Mouse (Mus musculus) hindbrain, embryonic 13.5 days (tissue): ENCODE measurements around the gene Ly6g5b. TPM values are rescaled to one million over a fixed set of nuclear protein-coding genes. Genes with fewer than 3 reads are reported as not detected.

Experiments
- ATAC-seq: fragments of 200-750 bp; cut with Nextera tagmentation; 2 replicates; pipeline ENCODE4 v1.8.0; 2017; ENCODE audit warnings: moderate TSS enrichment; ENCODE audit not compliant: low FRiP score
- H3K27ac ChIP-seq: fragments of 300-500 bp; sonication (generic); 2 replicates; pipeline ENCODE4 v1.5.1; 2015; ENCODE audit warnings: inconsistent platforms, mild to moderate bottlenecking, moderate library complexity
- H3K27me3 ChIP-seq: fragments of 300-500 bp; sonication (generic); 2 replicates; pipeline ENCODE4 v1.6.1; 2015; ENCODE audit warnings: mild to moderate bottlenecking, inconsistent platforms
- H3K36me3 ChIP-seq: fragments of 300-500 bp; sonication (generic); 2 replicates; pipeline ENCODE4 v1.6.1; 2015; ENCODE audit warnings: mild to moderate bottlenecking, inconsistent platforms
- H3K4me1 ChIP-seq: fragments of 300-500 bp; sonication (generic); replicated peaks from 2 replicates; pipeline ENCODE4 v1.6.1; 2015; ENCODE audit warnings: inconsistent platforms
- H3K4me2 ChIP-seq: fragments of 300-500 bp; sonication (generic); 2 replicates; pipeline ENCODE4 v1.6.1; 2015; ENCODE audit warnings: inconsistent platforms, mild to moderate bottlenecking, moderate library complexity
- H3K4me3 ChIP-seq: fragments of 300-500 bp; sonication (generic); 2 replicates; pipeline ENCODE4 v1.5.1; 2015; ENCODE audit warnings: mild to moderate bottlenecking, inconsistent platforms
- H3K9ac ChIP-seq: fragments of 300-500 bp; sonication (generic); 2 replicates; pipeline ENCODE4 v1.6.1; 2015; ENCODE audit warnings: mild to moderate bottlenecking, inconsistent platforms
- H3K9me3 ChIP-seq: fragments of 300-500 bp; sonication (generic); 2 replicates; pipeline ENCODE4 v1.6.1; 2016; ENCODE audit warnings: inconsistent platforms
- WGBS: fragments of 180-500 bp; shearing (Covaris S2); methylation state at CpG from one replicate; pipeline ENCODE4 v1.1.7; 2015; 5-methylcytosine and 5-hydroxymethylcytosine counted together
- polyA plus RNA-seq: library from polyadenylated mRNA; unstranded; fragments of >200 nt; fragmentation: Nextera tagmentation; extraction: Ambion mirVana; gene quantifications from 2 replicates; pipeline ENCODE4 v1.2.1, GENCODE M21; 2015

Gene Ly6g5b
- polyA plus RNA-seq, 1 experiment from 2014 or later: 1.1 TPM

DNA sequence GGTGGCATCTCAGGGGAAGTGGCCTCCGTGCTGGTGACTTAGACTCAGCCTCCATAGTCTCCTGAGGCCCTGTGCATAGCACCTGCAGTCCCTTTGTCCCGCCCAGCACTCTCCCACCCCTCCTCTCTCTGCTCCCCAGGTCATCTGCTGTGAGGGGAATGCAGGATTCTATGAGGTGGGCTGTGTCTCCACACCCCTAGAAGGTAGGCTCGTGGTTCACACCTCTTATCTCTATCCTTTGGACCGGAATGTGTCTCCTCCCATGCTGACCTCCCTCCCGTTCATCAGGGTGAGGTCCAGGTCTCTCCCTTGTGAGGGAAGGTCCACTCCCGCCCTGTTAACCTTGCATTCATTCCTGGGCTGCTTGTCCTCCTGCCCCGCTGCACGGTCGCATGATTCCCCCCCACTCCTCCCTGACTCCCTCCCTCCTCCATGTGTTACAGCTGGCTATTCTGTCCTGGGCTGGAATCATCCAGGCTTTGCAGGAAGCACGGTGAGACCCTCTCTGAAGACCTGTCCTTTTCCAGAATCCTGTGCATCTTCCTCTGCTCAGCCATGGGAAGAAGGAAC lies 14.9 kb downstream of the Ly6g5b start:
- no peak overlapping the region for H3K27ac ChIP-seq
- ATAC-seq: no peak
- no peak overlapping the region for H3K4me2 ChIP-seq
- peaks cover 90% of the 10 kb centered on the region for H3K36me3 ChIP-seq
- WGBS: 80% methylated on average over 10 of the region's 10 CpGs
- H3K9me3 ChIP-seq: no peaks in the 10 kb centered on the region
- no peaks in the 10 kb centered on the region for H3K4me1 ChIP-seq
- no peaks in the 10 kb centered on the region for H3K27me3 ChIP-seq
- no peak overlapping the region for H3K4me3 ChIP-seq
- peak overlapping the region; percentile 19; the same call in 1 of the 2 replicates for H3K9ac ChIP-seq

- 80% methylated on average over 12 of the region's 12 CpGs for WGBS
- H3K4me2 ChIP-seq: no peak overlapping the region
- ATAC-seq: no peak
Measured at GRCm38 (mm10) chr17:35097164-35097655, 18.0 kb downstream of the Ly6g5b start.

DNA sequence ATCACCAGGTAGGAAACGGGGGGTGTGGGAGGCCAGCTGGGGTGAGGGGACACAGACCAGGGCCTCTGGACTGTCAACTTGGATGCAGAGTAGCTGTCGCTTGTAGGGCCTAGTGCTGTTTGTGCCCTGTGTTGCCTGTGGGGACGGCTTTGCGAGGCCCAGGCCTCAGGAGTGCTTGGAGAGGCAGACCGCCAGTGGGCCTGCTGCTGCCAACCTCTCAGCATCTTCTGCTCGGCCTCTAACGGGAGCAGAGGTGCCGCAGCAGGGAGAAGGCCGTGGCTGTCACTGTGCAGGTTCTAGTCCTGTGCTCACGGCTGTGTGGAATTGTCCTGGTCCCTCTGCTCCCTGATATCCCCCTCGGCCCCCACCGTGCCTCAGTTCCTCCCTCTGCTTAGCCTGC lies 18.6 kb downstream of the Ly6g5b start:
- Histone ChIP-seq H3K36me3 (peaks cover 97% of the 10 kb centered on the region), H3K27ac (no peak overlapping the region), H3K27me3 (no peaks in the 10 kb centered on the region), H3K4me3 (no peak overlapping the region), H3K4me1 (no peaks in the 10 kb centered on the region), H3K4me2 (no peak overlapping the region), H3K9ac (0 out of 2 replicates have a peak overlapping the region, but pooled peaks have one; percentile 13), H3K9me3 (no peaks in the 10 kb centered on the region)
- ATAC-seq: no peak
- 88% methylated on average over 12 of the region's 12 CpGs for WGBS

More at GRCm38 (mm10) chr17:35097164-35097655, 18.0 kb downstream of the Ly6g5b start:
- Histone ChIP-seq H3K4me1 (no peaks in the 10 kb centered on the region), H3K9me3 (no peaks in the 10 kb centered on the region), H3K36me3 (peaks cover 98% of the 10 kb centered on the region), H3K9ac (no peak overlapping the region), H3K27me3 (no peaks in the 10 kb centered on the region), H3K4me3 (no peak overlapping the region), H3K27ac (no peak overlapping the region)

GRCm38 (mm10) chr17:35094475-35095365 lies 20.5 kb downstream of the Ly6g5b start:
- Histone ChIP-seq H3K9ac (0 out of 2 replicates have a peak overlapping the region, but pooled peaks have one; percentile 19), H3K36me3 (peaks cover 86% of the 10 kb centered on the region), H3K4me1 (peaks cover 14% of the 10 kb centered on the region), H3K9me3 (no peaks in the 10 kb centered on the region), H3K27me3 (no peaks in the 10 kb centered on the region), H3K4me3 (no peak overlapping the region), H3K27ac (no peak overlapping the region), H3K4me2 (no peak overlapping the region)
- ATAC-seq: no peak
- WGBS: 92% methylated on average over 15 of the region's 15 CpGs

- no peak overlapping the region for H3K9ac ChIP-seq
- peaks cover 65% of the 10 kb centered on the region for H3K36me3 ChIP-seq
- 92% methylated on average over 14 of the region's 14 CpGs for WGBS
- no peak overlapping the region for H3K4me2 ChIP-seq
- ATAC-seq: no peak
- H3K9me3 ChIP-seq: no peaks in the 10 kb centered on the region
- H3K27me3 ChIP-seq: no peaks in the 10 kb centered on the region
- H3K4me1 ChIP-seq: peaks cover 15% of the 10 kb centered on the region
- no peak overlapping the region for H3K4me3 ChIP-seq
- no peak overlapping the region for H3K27ac ChIP-seq
Measured at GRCm38 (mm10) chr17:35092403-35093198, 22.6 kb downstream of the Ly6g5b start.

GRCm38 (mm10) chr17:35090166-35090932 lies 24.9 kb downstream of the Ly6g5b start:
- Histone ChIP-seq H3K4me1 (peaks cover 15% of the 10 kb centered on the region), H3K4me3 (peak overlapping the region; percentile 60), H3K36me3 (peaks cover 43% of the 10 kb centered on the region), H3K27me3 (no peaks in the 10 kb centered on the region), H3K9me3 (no peaks in the 10 kb centered on the region), H3K4me2 (peak overlapping the region; percentile 68), H3K9ac (peak overlapping the region; percentile 90), H3K27ac (peak overlapping the region; percentile 98)
- 55% methylated on average over 8 of the region's 8 CpGs for WGBS
- ATAC-seq: no peak

- 3% methylated on average over 60 of the region's 67 CpGs for WGBS
- H3K4me3 ChIP-seq: peak within 1 kb of the TSS; percentile 60
- H3K27me3 ChIP-seq: no peaks in the 10 kb centered on the region
- peak within 1 kb of the TSS; percentile 68 for H3K4me2 ChIP-seq
- peak within 1 kb of the TSS; percentile 90 for H3K9ac ChIP-seq
- peak; percentile 98 for ATAC-seq
- peak within 1 kb of the TSS; percentile 98 for H3K27ac ChIP-seq
- H3K9me3 ChIP-seq: no peaks in the 10 kb centered on the region
- H3K4me1 ChIP-seq: peaks cover 15% of the 10 kb centered on the region
- H3K36me3 ChIP-seq: peaks cover 30% of the 10 kb centered on the region
Measured at GRCm38 (mm10) chr17:35088825-35089644, 26.2 kb downstream of the Ly6g5b start, which contains the start of gene Abhd16a. Gene Abhd16a, plus strand, starts transcription at chr17:35089263.

DNA sequence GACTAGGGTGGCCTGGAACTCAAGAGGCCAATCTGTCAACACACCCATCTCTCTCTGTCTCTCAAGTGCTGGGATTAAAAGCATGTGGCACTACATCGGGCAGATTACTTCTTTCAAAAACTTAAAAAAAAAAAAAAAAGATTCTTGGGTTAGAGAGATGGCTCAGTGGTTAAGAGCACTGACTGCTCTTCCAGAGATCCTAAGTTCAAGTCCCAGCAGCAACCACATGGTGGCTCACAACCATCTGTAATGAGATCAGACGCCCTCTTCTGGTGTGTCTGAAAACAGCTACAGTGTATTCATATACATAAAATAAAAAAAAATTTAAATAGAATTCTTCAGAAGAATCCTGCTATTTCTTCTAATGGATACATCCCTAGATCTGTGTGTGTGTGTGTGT lies 27.1 kb downstream of the Ly6g5b start:
- Histone ChIP-seq H3K27me3 (no peaks in the 10 kb centered on the region), H3K9ac (no peak overlapping the region), H3K4me1 (peaks cover 15% of the 10 kb centered on the region), H3K4me3 (no peak overlapping the region), H3K27ac (no peak overlapping the region), H3K9me3 (no peaks in the 10 kb centered on the region), H3K4me2 (no peak overlapping the region), H3K36me3 (peaks cover 22% of the 10 kb centered on the region)
- 64% methylated on average over 2 of the region's 2 CpGs for WGBS
- ATAC-seq: no peak

GRCm38 (mm10) chr17:35085208-35085865 lies 29.9 kb downstream of the Ly6g5b start, which contains the start of gene Ly6g6f:
Gene Ly6g6f, minus strand, starts transcription at chr17:35085610.
- no peak within 1 kb of the TSS for H3K27ac ChIP-seq
- H3K4me2 ChIP-seq: no peak within 1 kb of the TSS
- no peaks in the 10 kb centered on the region for H3K9me3 ChIP-seq
- no peaks in the 10 kb centered on the region for H3K27me3 ChIP-seq
- no peak for ATAC-seq
- no peak within 1 kb of the TSS for H3K4me3 ChIP-seq
- WGBS: 84% methylated on average over 7 of the region's 7 CpGs
- no peaks in the 10 kb centered on the region for H3K36me3 ChIP-seq
- H3K4me1 ChIP-seq: peaks cover 7% of the 10 kb centered on the region
- no peak within 1 kb of the TSS for H3K9ac ChIP-seq

DNA sequence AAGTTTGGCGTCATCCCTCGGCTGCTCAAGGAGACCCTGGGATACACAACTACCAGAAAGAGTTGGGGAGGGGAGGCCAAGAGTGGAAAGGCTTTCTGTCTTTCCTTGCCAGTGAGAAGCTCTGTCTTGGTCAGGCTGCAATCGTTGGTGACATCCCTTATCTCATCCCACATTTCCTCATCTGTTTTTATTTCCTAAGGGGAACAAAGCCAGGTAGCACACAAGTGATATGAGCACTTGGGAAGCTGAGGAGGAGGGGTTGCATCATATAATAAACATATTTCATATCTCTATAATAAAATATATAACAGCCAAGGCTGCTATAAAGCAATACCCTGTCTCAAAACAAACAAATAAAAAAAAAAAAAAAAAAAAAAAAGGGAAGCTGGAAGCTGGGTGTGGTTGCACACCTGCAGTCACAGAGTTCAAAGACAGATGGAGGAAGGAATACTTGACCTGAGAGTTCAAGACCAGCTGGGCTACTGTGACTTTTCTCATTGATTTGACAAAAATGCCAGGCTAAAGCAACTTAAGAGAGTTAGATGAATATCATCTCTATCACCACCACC lies 31.2 kb downstream of the Ly6g5b start:
- H3K36me3 ChIP-seq: no peaks in the 10 kb centered on the region
- H3K27ac ChIP-seq: no peak overlapping the region
- no peaks in the 10 kb centered on the region for H3K27me3 ChIP-seq
- H3K4me3 ChIP-seq: no peak overlapping the region
- no peak for ATAC-seq
- H3K9me3 ChIP-seq: no peaks in the 10 kb centered on the region
- no peak overlapping the region for H3K4me2 ChIP-seq
- no peaks in the 10 kb centered on the region for H3K4me1 ChIP-seq
- WGBS: 86% methylated on average over 3 of the region's 3 CpGs
- no peak overlapping the region for H3K9ac ChIP-seq
